Mouse (Mus musculus): ENCODE measurements around the gene Irf2. TPM values are rescaled to one million over a fixed set of nuclear protein-coding genes. Genes with fewer than 3 reads are reported as not detected.

The Irf2 gene
- total RNA-seq, 2 experiments from 2014 or later: 29.6 to 36.3 TPM

GRCm38 (mm10) chr8:46758131-46758530 lies 18.6 kb downstream of the Irf2 start:
- no peak for DNase-seq

GRCm38 (mm10) chr8:46758676-46759075 lies 19.1 kb downstream of the Irf2 start:
- DNase-seq: no peak

- no peak for DNase-seq
These were observed 20.0 kb downstream of the Irf2 start for GRCm38 (mm10) chr8:46759562-46759961.

- DNase-seq: no peak
These were observed 21.2 kb downstream of the Irf2 start for GRCm38 (mm10) chr8:46760701-46761100.

GRCm38 (mm10) chr8:46761454-46761853 lies 21.9 kb downstream of the Irf2 start:
- no peak for DNase-seq

- DNase-seq: no peak
These were observed 30.1 kb downstream of the Irf2 start for GRCm38 (mm10) chr8:46769408-46770180.

- DNase-seq: no peak
These were observed 31.5 kb downstream of the Irf2 start for GRCm38 (mm10) chr8:46770905-46771516.

- no peak for DNase-seq
These were observed 33.3 kb downstream of the Irf2 start for GRCm38 (mm10) chr8:46772801-46773200.

GRCm38 (mm10) chr8:46777760-46778460 lies 38.4 kb downstream of the Irf2 start:
- DNase-seq: peak; percentile 45

GRCm38 (mm10) chr8:46781067-46781657 lies 41.6 kb downstream of the Irf2 start:
- no peak for DNase-seq

GRCm38 (mm10) chr8:46782254-46782653 lies 42.7 kb downstream of the Irf2 start:
- no peak for DNase-seq

GRCm38 (mm10) chr8:46785070-46785469 lies 45.5 kb downstream of the Irf2 start:
- no peak for DNase-seq

- no peak for DNase-seq
These were observed 46.4 kb downstream of the Irf2 start for GRCm38 (mm10) chr8:46785926-46786325.

- DNase-seq: no peak
These were observed 49.8 kb downstream of the Irf2 start for GRCm38 (mm10) chr8:46789091-46789881.

- no peak for DNase-seq
These were observed 52.3 kb downstream of the Irf2 start for GRCm38 (mm10) chr8:46791664-46792371.

GRCm38 (mm10) chr8:46792653-46793052 lies 53.1 kb downstream of the Irf2 start:
- no peak for DNase-seq

GRCm38 (mm10) chr8:46793248-46793647 lies 53.7 kb downstream of the Irf2 start:
- DNase-seq: no peak

- no peak for DNase-seq
These were observed 54.8 kb downstream of the Irf2 start for GRCm38 (mm10) chr8:46794317-46794716.

GRCm38 (mm10) chr8:46799212-46799611 lies 59.7 kb downstream of the Irf2 start:
- no peak for DNase-seq

- no peak for DNase-seq
These were observed 60.2 kb downstream of the Irf2 start for GRCm38 (mm10) chr8:46799706-46800105.

- DNase-seq: no peak
These were observed 61.7 kb downstream of the Irf2 start for GRCm38 (mm10) chr8:46801153-46801684.

All from heart, postnatal 4 days (tissue).